Mouse (Mus musculus) T-helper 17 cell (primary cell): ENCODE measurements at regions not wholly inside any gene's neighbourhood (a gene's known extent, or its start where the extent isn't known, plus 50 kb on each side); places are given as distances from the start of the nearest gene placed in this dataset.

Source experiments
- in situ Hi-C, 2 experiments: fragments of 300-600 bp; cut with MboI, MseI; formaldehyde crosslinking; loops; 1 replicate in 1 of 2; 2 replicates in 1 of 2; pipeline ENCODE4 v1.15.1; 2025; ENCODE audit warnings: high pct_unique_total_duplicates in 2 of 2

- in situ Hi-C loops = no loop called here
Measured at GRCm38 (mm10) chr16:93285191-93285590, 318.7 kb downstream of the Setd4 start.

GRCm38 (mm10) chr16:93281715-93282114, 322.1 kb downstream of the Setd4 start:
- in situ Hi-C loops = no loop called here

GRCm38 (mm10) chr16:93272636-93273035, 331.2 kb downstream of the Setd4 start:
- in situ Hi-C loops = no loop called here

- in situ Hi-C loops = no loop called here
Measured at GRCm38 (mm10) chr16:93272146-93272545, 331.7 kb downstream of the Setd4 start.

- in situ Hi-C loops = no loop called here
Measured at GRCm38 (mm10) chr16:93264061-93264585, 339.7 kb downstream of the Setd4 start.

- in situ Hi-C loops = no loop called here
Measured at GRCm38 (mm10) chr16:93263141-93263815, 340.6 kb downstream of the Setd4 start.

GRCm38 (mm10) chr16:93246825-93247224, 357.0 kb downstream of the Setd4 start:
- in situ Hi-C loops = no loop called here

- in situ Hi-C loops = no loop called here
Measured at GRCm38 (mm10) chr16:93245738-93246137, 358.1 kb downstream of the Setd4 start.

- in situ Hi-C loops = no loop called here
Measured at GRCm38 (mm10) chr16:93238898-93239297, 365.0 kb downstream of the Setd4 start.

GRCm38 (mm10) chr16:93238326-93238725, 365.5 kb downstream of the Setd4 start:
- in situ Hi-C loops = no loop called here

- in situ Hi-C loops = no loop called here
Measured at GRCm38 (mm10) chr16:93225644-93226043, 378.2 kb downstream of the Setd4 start.

GRCm38 (mm10) chr16:93225196-93225595, 378.7 kb downstream of the Setd4 start:
- in situ Hi-C loops = no loop called here

- in situ Hi-C loops = no loop called here
Measured at GRCm38 (mm10) chr16:93219731-93220130, 384.1 kb downstream of the Setd4 start.

- in situ Hi-C loops = no loop called here
Measured at GRCm38 (mm10) chr16:93218402-93218801, 385.5 kb downstream of the Setd4 start.

- in situ Hi-C loops = no loop called here
Measured at GRCm38 (mm10) chr16:93217600-93218226, 386.1 kb downstream of the Setd4 start.

GRCm38 (mm10) chr16:93215630-93216029, 388.2 kb downstream of the Setd4 start:
- in situ Hi-C loops = no loop called here

- in situ Hi-C loops = no loop called here
Measured at GRCm38 (mm10) chr16:93213618-93214017, 387.7 kb upstream of the Runx1 start.

- in situ Hi-C loops = loop anchor here in 1 of 2 experiments (10.0 kb wide), 1 partner anchor 1263 kb away; no protein-coding TSS in a partner anchor
Measured at GRCm38 (mm10) chr16:93207675-93208074, 381.7 kb upstream of the Runx1 start.

GRCm38 (mm10) chr16:93207217-93207616, 381.3 kb upstream of the Runx1 start:
- in situ Hi-C loops = loop anchor here in 1 of 2 experiments (10.0 kb wide), 1 partner anchor 1262 kb away; no protein-coding TSS in a partner anchor

- in situ Hi-C loops = loop anchor here in 1 of 2 experiments (10.0 kb wide), 1 partner anchor 1262 kb away; no protein-coding TSS in a partner anchor
Measured at GRCm38 (mm10) chr16:93206325-93206724, 380.4 kb upstream of the Runx1 start.

- in situ Hi-C loops = loop anchor here in 1 of 2 experiments (10.0 kb wide), 1 partner anchor 1260 kb away; no protein-coding TSS in a partner anchor
Measured at GRCm38 (mm10) chr16:93204601-93205000, 378.7 kb upstream of the Runx1 start.

GRCm38 (mm10) chr16:93202591-93202990, 376.6 kb upstream of the Runx1 start:
- in situ Hi-C loops = loop anchor here in 1 of 2 experiments (10.0 kb wide), 1 partner anchor 1258 kb away; no protein-coding TSS in a partner anchor
